Mouse (Mus musculus): ENCODE data around the gene Aplf. TPM values are rescaled to one million over a fixed set of nuclear protein-coding genes. Genes with fewer than 3 reads are reported as not detected.

Aplf gene
- polyA plus RNA-seq, 1 experiment, result 3.0 TPM

DNA sequence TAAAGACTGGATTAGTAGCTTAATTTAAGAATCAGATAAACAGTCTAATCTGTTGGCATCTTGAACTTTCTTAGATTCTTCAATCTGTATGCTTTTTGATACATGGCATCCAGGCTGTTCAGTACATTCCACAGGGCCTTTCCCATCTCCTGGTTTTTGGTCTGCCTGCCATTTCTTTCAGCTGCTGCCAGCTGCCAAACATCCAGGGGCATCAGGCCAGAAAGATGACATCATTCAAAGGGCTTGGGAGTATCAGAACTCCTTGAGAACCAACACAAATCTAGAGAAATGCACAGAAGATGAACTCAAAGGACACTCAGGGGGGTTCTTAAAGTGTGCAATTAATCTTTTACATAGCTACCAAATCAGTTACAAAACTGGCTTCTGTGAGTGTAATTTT lies 72.2 kb downstream of the Aplf start:
- no peak overlapping the region for H3K4me3 ChIP-seq (ENCODE audit: low read depth, low read length)
- H3K27me3 ChIP-seq (ENCODE audit: control insufficient read depth, insufficient read depth, low read length), result no peaks in the 10 kb centered on the region
- H3K36me3 ChIP-seq (ENCODE audit: control insufficient read depth, insufficient read depth, low read length), result no peaks in the 10 kb centered on the region
- TF ChIP-seq POLR2A (IDR thresholded peaks at IDR 0.05; ENCODE audit: low read depth, low read length) (no peak), CTCF (IDR thresholded peaks at IDR 0.05; ENCODE audit: extremely low read depth, insufficient read length, insufficient replicate concordance, low read depth, low read length) (no peak)
- H3K4me1 ChIP-seq (ENCODE audit: control insufficient read depth, insufficient read depth, insufficient read length, low read length), result no peaks in the 10 kb centered on the region
- no peak overlapping the region for H3K27ac ChIP-seq (ENCODE audit: insufficient read depth, low read depth, low read length)

DNA sequence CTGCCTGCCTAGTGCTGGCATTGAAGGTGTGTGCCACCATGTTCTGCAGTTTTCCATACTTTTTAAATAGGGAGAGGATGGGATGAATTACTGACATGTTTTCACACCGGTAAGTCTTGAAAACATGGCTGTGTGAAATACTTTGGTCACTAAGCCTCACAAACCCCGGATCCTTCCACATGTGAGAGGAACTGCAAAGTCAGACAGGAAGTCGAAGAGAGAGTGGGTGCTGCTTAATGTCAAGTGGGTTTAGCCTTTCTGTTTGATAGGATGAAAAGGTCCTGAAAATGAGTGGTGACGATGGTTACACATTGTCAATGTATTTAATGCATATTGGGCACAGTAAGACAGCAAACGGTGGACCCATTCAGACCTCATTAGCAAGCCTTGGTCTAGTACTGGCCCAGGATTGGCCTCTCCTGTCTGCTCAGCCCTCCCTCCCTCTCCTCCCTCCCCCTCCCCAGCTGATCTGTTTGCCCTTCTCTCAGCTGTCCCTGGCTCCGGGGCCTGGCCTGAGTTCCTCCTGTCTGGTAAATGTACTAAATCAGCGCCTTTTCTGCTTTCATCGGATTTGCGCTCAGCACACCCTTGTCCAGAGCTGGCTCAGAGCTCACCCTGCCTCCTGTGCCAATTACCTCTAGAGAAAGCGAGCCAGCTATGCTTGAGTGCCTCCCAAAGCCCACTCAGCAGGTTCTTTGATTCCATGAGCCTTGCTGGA lies 74.7 kb downstream of the Aplf start:
- H3K27me3 ChIP-seq (ENCODE audit: control insufficient read depth, insufficient read depth, low read length), result no peaks in the 10 kb centered on the region
- TF ChIP-seq POLR2A (IDR thresholded peaks at IDR 0.05; ENCODE audit: low read depth, low read length) (no peak), CTCF (IDR thresholded peaks at IDR 0.05; ENCODE audit: extremely low read depth, insufficient read length, insufficient replicate concordance, low read depth, low read length) (no peak)
- no peak overlapping the region for H3K27ac ChIP-seq (ENCODE audit: insufficient read depth, low read depth, low read length)
- 61% methylated on average over 10 of the region's 10 CpGs for WGBS
- H3K36me3 ChIP-seq (ENCODE audit: control insufficient read depth, insufficient read depth, low read length), result no peaks in the 10 kb centered on the region
- no peak overlapping the region for H3K4me3 ChIP-seq (ENCODE audit: low read depth, low read length)
- no peaks in the 10 kb centered on the region for H3K4me1 ChIP-seq (ENCODE audit: control insufficient read depth, insufficient read depth, insufficient read length, low read length)

DNA sequence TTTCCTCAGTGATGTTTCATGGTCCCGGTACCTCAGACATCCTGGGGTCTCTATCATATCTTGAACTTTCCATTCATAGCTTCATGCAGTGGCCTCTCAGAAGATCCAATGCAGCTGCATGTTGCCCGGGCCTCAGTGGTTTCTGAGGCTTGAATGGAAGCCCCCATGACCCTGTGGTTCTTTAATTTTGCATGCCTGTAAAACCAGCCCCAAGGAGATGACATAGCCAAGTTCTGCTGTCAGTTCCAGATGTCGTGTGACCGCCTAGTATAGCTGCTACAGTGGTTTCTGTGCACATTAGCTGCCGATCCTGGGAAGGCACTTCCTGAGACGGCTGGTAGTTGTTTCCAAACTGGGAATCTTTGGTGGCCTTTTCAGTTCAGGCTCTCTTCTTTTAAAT lies 77.8 kb downstream of the Aplf start:
- H3K27ac ChIP-seq (ENCODE audit: insufficient read depth, low read depth, low read length), result no peak overlapping the region
- H3K27me3 ChIP-seq (ENCODE audit: control insufficient read depth, insufficient read depth, low read length), result peaks cover 12% of the 10 kb centered on the region
- TF ChIP-seq POLR2A (IDR thresholded peaks at IDR 0.05; ENCODE audit: low read depth, low read length), result no peak
- TF ChIP-seq CTCF (IDR thresholded peaks at IDR 0.05; ENCODE audit: extremely low read depth, insufficient read length, insufficient replicate concordance, low read depth, low read length), result no peak
- H3K4me1 ChIP-seq (ENCODE audit: control insufficient read depth, insufficient read depth, insufficient read length, low read length), result peaks cover 3% of the 10 kb centered on the region
- no peaks in the 10 kb centered on the region for H3K36me3 ChIP-seq (ENCODE audit: control insufficient read depth, insufficient read depth, low read length)
- H3K4me3 ChIP-seq (ENCODE audit: low read depth, low read length), result no peak overlapping the region
- WGBS, result 78% methylated on average over 6 of the region's 6 CpGs

- 3% methylated on average over 34 of the region's 34 CpGs for WGBS
- no peaks in the 10 kb centered on the region for H3K36me3 ChIP-seq (ENCODE audit: control insufficient read depth, insufficient read depth, low read length)
- TF ChIP-seq POLR2A (IDR thresholded peaks at IDR 0.05; ENCODE audit: low read depth, low read length) (no peak), CTCF (IDR thresholded peaks at IDR 0.05; ENCODE audit: extremely low read depth, insufficient read length, insufficient replicate concordance, low read depth, low read length) (no peak)
- peaks cover 3% of the 10 kb centered on the region for H3K4me1 ChIP-seq (ENCODE audit: control insufficient read depth, insufficient read depth, insufficient read length, low read length)
- H3K27ac ChIP-seq (ENCODE audit: insufficient read depth, low read depth, low read length), result no peak within 1 kb of the TSS
- H3K27me3 ChIP-seq (ENCODE audit: control insufficient read depth, insufficient read depth, low read length), result peaks cover 13% of the 10 kb centered on the region
- H3K4me3 ChIP-seq (ENCODE audit: low read depth, low read length), result peak within 1 kb of the TSS; percentile 63
These were observed 81.4 kb downstream of the Aplf start, which contains the start of gene Prokr1 for GRCm38 (mm10) chr6:87590394-87591281. TSS of gene Prokr1 (minus strand) at chr6:87590743.

GRCm38 (mm10) chr6:87589718-87590393 lies 82.1 kb downstream of the Aplf start:
- 20% methylated on average over 12 of the region's 12 CpGs for WGBS
- Histone ChIP-seq H3K4me3 (ENCODE audit: low read depth, low read length) (peak overlapping the region; percentile 63), H3K36me3 (ENCODE audit: control insufficient read depth, insufficient read depth, low read length) (no peaks in the 10 kb centered on the region), H3K27me3 (ENCODE audit: control insufficient read depth, insufficient read depth, low read length) (peaks cover 13% of the 10 kb centered on the region), H3K4me1 (ENCODE audit: control insufficient read depth, insufficient read depth, insufficient read length, low read length) (peaks cover 3% of the 10 kb centered on the region), H3K27ac (ENCODE audit: insufficient read depth, low read depth, low read length) (no peak overlapping the region)
- TF ChIP-seq POLR2A (IDR thresholded peaks at IDR 0.05; ENCODE audit: low read depth, low read length), result no peak
- TF ChIP-seq CTCF (IDR thresholded peaks at IDR 0.05; ENCODE audit: extremely low read depth, insufficient read length, insufficient replicate concordance, low read depth, low read length), result no peak

- Histone ChIP-seq H3K27me3 (ENCODE audit: control insufficient read depth, insufficient read depth, low read length) (no peaks in the 10 kb centered on the region; the same call in 1 of the 2 replicates), H3K4me1 (ENCODE audit: control insufficient read depth, insufficient read depth, insufficient read length, low read length) (peaks cover 3% of the 10 kb centered on the region; the same call in 1 of the 2 replicates), H3K4me3 (ENCODE audit: low read depth, low read length) (no peak overlapping the region), H3K27ac (ENCODE audit: insufficient read depth, low read depth, low read length) (no peak overlapping the region), H3K36me3 (ENCODE audit: control insufficient read depth, insufficient read depth, low read length) (no peaks in the 10 kb centered on the region)
- TF ChIP-seq POLR2A (IDR thresholded peaks at IDR 0.05; ENCODE audit: low read depth, low read length) (no peak), CTCF (IDR thresholded peaks at IDR 0.05; ENCODE audit: extremely low read depth, insufficient read length, insufficient replicate concordance, low read depth, low read length) (no peak)
- 96% methylated on average over 7 of the region's 7 CpGs for WGBS
These were observed 88.0 kb downstream of the Aplf start for GRCm38 (mm10) chr6:87583991-87584390.
